Mouse (Mus musculus) common myeloid progenitor, adult 5-6 weeks (primary cell): ENCODE results near the gene Zzef1. TPM values are rescaled to one million over a fixed set of nuclear protein-coding genes. Genes with fewer than 3 reads are reported as not detected.

ENCODE experiments used
- ATAC-seq: replicated peaks from 2 replicates; pipeline ENCODE4 v1.8.0; 2016; ENCODE audit warnings: low read depth, mild to moderate bottlenecking, moderate TSS enrichment, inconsistent platforms; ENCODE audit not compliant: poor library complexity, severe bottlenecking
- total RNA-seq: library from RNA; stranded (forward); fragments of 200-1000, 187-1606 nt; gene quantifications from 2 replicates; pipeline ENCODE4 v1.2.3, GENCODE M21; 2017

The Zzef1 gene
- total RNA-seq, 1 experiment from 2014 or later = 32.4 TPM

GRCm38 (mm10) chr11:72866446-72866845 lies 70.4 kb downstream of the Zzef1 start:
- ATAC-seq = no peak

- no peak for ATAC-seq
Observed at GRCm38 (mm10) chr11:72872061-72872460, 76.0 kb downstream of the Zzef1 start.

- no peak for ATAC-seq
Observed at GRCm38 (mm10) chr11:72892623-72893022, 96.6 kb downstream of the Zzef1 start.

GRCm38 (mm10) chr11:72908391-72908790 lies 112.4 kb downstream of the Zzef1 start:
- no peak for ATAC-seq

- no peak for ATAC-seq
Observed at GRCm38 (mm10) chr11:72917299-72917996, 121.4 kb downstream of the Zzef1 start.

GRCm38 (mm10) chr11:72923116-72923515 lies 127.1 kb downstream of the Zzef1 start:
- peak; percentile 45; the same call in 1 of the 2 replicates for ATAC-seq

- no peak for ATAC-seq
Observed at GRCm38 (mm10) chr11:72924458-72924857, 128.4 kb downstream of the Zzef1 start.

- ATAC-seq = no peak
Observed at GRCm38 (mm10) chr11:72925067-72925466, 129.0 kb downstream of the Zzef1 start.

GRCm38 (mm10) chr11:72926226-72926890 lies 130.3 kb downstream of the Zzef1 start:
- ATAC-seq = peak; percentile 64

- no peak for ATAC-seq
Observed at GRCm38 (mm10) chr11:72928516-72928915, 132.5 kb downstream of the Zzef1 start.

- peak; percentile 81 for ATAC-seq
Observed at GRCm38 (mm10) chr11:72940208-72941143, 144.4 kb downstream of the Zzef1 start.

- ATAC-seq = no peak
Observed at GRCm38 (mm10) chr11:72944996-72945793, 149.2 kb downstream of the Zzef1 start.

- peak; percentile 69 for ATAC-seq
Observed at GRCm38 (mm10) chr11:72945875-72946559, 150.0 kb downstream of the Zzef1 start.

GRCm38 (mm10) chr11:72946560-72947119 lies 150.6 kb downstream of the Zzef1 start:
- ATAC-seq = peak; percentile 57

GRCm38 (mm10) chr11:72947840-72948239 lies 151.8 kb downstream of the Zzef1 start:
- ATAC-seq = no peak

- no peak for ATAC-seq
Observed at GRCm38 (mm10) chr11:72948254-72948653, 152.2 kb downstream of the Zzef1 start.

GRCm38 (mm10) chr11:72951137-72952000 lies 155.3 kb downstream of the Zzef1 start:
- no peak for ATAC-seq

GRCm38 (mm10) chr11:72952226-72952625 lies 156.2 kb downstream of the Zzef1 start:
- ATAC-seq = no peak
